Mouse (Mus musculus) layer of hippocampus, postnatal 25 days (tissue): ENCODE data around the gene Npcd. TPM values are rescaled to one million over a fixed set of nuclear protein-coding genes. Genes with fewer than 3 reads are reported as not detected.
A peak's percentile ranks its signal among the peaks of the same experiment; 100 is the strongest.

Experiments
- DNase-seq, 2 experiments: peaks; one replicate each; pipeline ENCODE4 v3.0.0; 2022; ENCODE audit warnings: mixed read lengths in 2 of 2, low spot score in 1 of 2; ENCODE audit errors: extremely low spot score in 1 of 2
- total RNA-seq, 2 experiments: library from RNA; stranded (reverse); gene quantifications; 2 replicates each; pipeline ENCODE4 v1.2.3; 2021

Gene Npcd
- 10 to 100 TPM; 16.8 to 30.2 TPM for total RNA-seq

- peak; percentile 96 to 98 for DNase-seq
Observed at GRCm38 (mm10) chr15:79834130-79834880, at the start of gene Npcd, which contains the start of gene Cbx6. Npcd (minus strand) TSS chr15:79834237. Cbx6 (minus strand) TSS chr15:79834688.

GRCm38 (mm10) chr15:79883352-79883822 is 49.4 kb upstream of the Npcd start:
- peak; percentile 96 to 97 for DNase-seq

GRCm38 (mm10) chr15:79882623-79883267 is 48.7 kb upstream of the Npcd start:
- peak; percentile 43 to 56 for DNase-seq

GRCm38 (mm10) chr15:79880477-79880876 is 46.4 kb upstream of the Npcd start:
- no peak for DNase-seq

GRCm38 (mm10) chr15:79879319-79879718 is 45.3 kb upstream of the Npcd start:
- DNase-seq, result peak; percentile 33 to 50

- DNase-seq, result no peak
Observed at GRCm38 (mm10) chr15:79878725-79879136, 44.7 kb upstream of the Npcd start.

- no peak for DNase-seq
Observed at GRCm38 (mm10) chr15:79875261-79875995, 41.4 kb upstream of the Npcd start.

- DNase-seq, result no peak
Observed at GRCm38 (mm10) chr15:79873995-79874394, 40.0 kb upstream of the Npcd start.

- DNase-seq, result no peak
Observed at GRCm38 (mm10) chr15:79873545-79873944, 39.5 kb upstream of the Npcd start.

- no peak for DNase-seq
Observed at GRCm38 (mm10) chr15:79867260-79868002, 33.4 kb upstream of the Npcd start.

GRCm38 (mm10) chr15:79859821-79860220 is 25.8 kb upstream of the Npcd start:
- DNase-seq, result no peak

- DNase-seq, result no peak
Observed at GRCm38 (mm10) chr15:79858979-79859378, 24.9 kb upstream of the Npcd start.

- no peak for DNase-seq
Observed at GRCm38 (mm10) chr15:79850143-79850542, 16.1 kb upstream of the Npcd start.

GRCm38 (mm10) chr15:79847100-79847499 is 13.1 kb upstream of the Npcd start:
- DNase-seq, result no peak

- DNase-seq, result no peak
Observed at GRCm38 (mm10) chr15:79845986-79846385, 11.9 kb upstream of the Npcd start.

- DNase-seq, result no peak
Observed at GRCm38 (mm10) chr15:79842985-79843384, 8.9 kb upstream of the Npcd start.

- no peak for DNase-seq
Observed at GRCm38 (mm10) chr15:79840281-79840680, 6.2 kb upstream of the Npcd start.

- DNase-seq, result no peak
Observed at GRCm38 (mm10) chr15:79834881-79835260, 834 bp upstream of the Npcd start.

- DNase-seq, result peak in 1 of 2 experiments; percentile 55
Observed at GRCm38 (mm10) chr15:79833251-79834050, 586 bp downstream of the Npcd start.
